Mouse (Mus musculus): ENCODE data around the gene Has3. TPM values are rescaled to one million over a fixed set of nuclear protein-coding genes. Genes with fewer than 3 reads are reported as not detected.
"Not testable (repeated sequence)": the region's sequence is repeated elsewhere in the genome, so short reads cannot be mapped to it uniquely, and the experiment has no call there.

Has3 gene
- total RNA-seq, 2 experiments from 2014 or later = 0.59 to 0.69 TPM

DNA sequence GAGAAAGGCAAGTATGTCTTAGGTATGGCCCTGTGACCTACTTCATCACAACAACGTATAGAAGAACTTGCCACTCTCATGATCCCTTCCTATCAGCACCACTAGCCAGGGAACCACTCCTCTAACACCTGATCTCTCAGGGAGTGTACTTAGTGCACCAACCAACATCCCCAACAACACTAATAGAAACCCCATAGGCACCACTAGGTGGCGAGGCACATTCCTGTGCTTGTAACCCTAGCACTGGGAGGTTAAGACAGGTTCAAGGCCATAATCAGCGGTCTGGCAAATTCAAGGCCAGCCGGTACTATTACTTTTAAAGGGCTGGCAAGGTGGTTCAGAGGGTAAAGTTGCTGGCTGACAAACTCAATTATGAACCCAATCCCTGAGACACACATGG lies 57.2 kb downstream of the Has3 start:
- DNase-seq = no peak
- intact Hi-C loops (cut with DNase I) = loop anchor here (5.0 kb wide), 1 partner anchor 75 kb away; no protein-coding TSS in a partner anchor

GRCm38 (mm10) chr8:106928182-106928581 lies 58.1 kb downstream of the Has3 start:
- intact Hi-C loops (cut with DNase I) = loop anchor here (5.0 kb wide), 1 partner anchor 74 kb away; no protein-coding TSS in a partner anchor
- DNase-seq = not testable (repeated sequence)

GRCm38 (mm10) chr8:106929155-106929913 lies 59.3 kb downstream of the Has3 start:
- DNase-seq = peak in 1 of 2 experiments; percentile 37
- intact Hi-C loops (cut with DNase I) = loop anchor here (5.0 kb wide), 1 partner anchor 73 kb away; no protein-coding TSS in a partner anchor

- intact Hi-C loops (cut with DNase I) = loop anchor here (5.0 kb wide), 1 partner anchor 72 kb away; no protein-coding TSS in a partner anchor
- no peak for DNase-seq
Measured at GRCm38 (mm10) chr8:106929921-106930320, 59.9 kb downstream of the Has3 start.

- intact Hi-C loops (cut with DNase I) = no loop called here
- DNase-seq = no peak
Measured at GRCm38 (mm10) chr8:106932376-106933065, 62.5 kb downstream of the Has3 start.

DNA sequence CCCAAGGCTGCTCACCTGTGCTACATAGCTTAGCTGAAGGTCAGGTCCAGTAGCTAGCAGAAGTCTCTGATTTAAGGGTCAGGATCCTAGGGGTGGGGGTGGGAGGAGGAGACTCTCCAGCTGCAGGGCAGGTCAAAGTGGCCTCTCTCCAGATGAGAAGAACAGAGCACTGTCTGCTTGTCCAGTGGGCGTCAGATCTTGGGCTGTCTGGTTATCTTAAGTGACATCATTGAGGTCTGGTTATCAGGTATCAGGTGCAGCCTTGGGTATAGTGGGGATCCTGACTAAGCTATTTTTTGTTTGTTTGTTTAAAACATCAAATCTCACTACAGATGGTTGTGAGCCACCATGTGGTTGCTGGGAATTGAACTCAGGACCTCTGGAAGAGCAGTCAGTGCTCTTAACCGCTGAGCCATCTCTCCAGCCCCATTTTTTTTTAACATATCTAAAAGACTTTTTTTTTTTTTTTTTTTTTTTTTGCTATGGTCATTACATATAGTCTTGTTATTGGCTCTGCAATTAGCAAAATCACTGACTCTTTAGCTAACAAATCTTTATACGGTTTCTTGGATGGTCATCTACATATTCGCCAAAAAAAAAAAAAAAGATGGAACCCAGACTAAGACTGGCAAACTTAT lies 63.6 kb downstream of the Has3 start:
- DNase-seq = no peak
- intact Hi-C loops (cut with DNase I) = no loop called here

Other genes with a start within 250 kb of the Has3 start
- gene Tango6, start 187.2 kb upstream of the Has3 start, total RNA-seq (2021) = 10 to 100 TPM; 10.2 to 11.5 TPM
- 10 to 100 TPM; 18.0 to 21.0 TPM for gene Utp4, start 23.4 kb downstream of the Has3 start, total RNA-seq (2021)
- 1 to 10 TPM; 5.0 to 5.6 TPM for gene Sntb2, start 65.5 kb downstream of the Has3 start, total RNA-seq (2021)
- 10 to 100 TPM; 61.1 to 64.6 TPM for gene Vps4a, start 161.0 kb downstream of the Has3 start, total RNA-seq (2021)
- 10 to 100 TPM; 38.3 to 41.6 TPM for gene Pdf, start 178.4 kb downstream of the Has3 start, total RNA-seq (2021)
- gene Cog8, start 186.4 kb downstream of the Has3 start, total RNA-seq (2021) = 10 to 100 TPM; 15.0 to 16.1 TPM
- gene Nip7, start 186.6 kb downstream of the Has3 start, total RNA-seq (2021) = 10 to 100 TPM; 13.7 to 21.5 TPM
- gene Tmed6, start 195.4 kb downstream of the Has3 start, total RNA-seq (2021) = not detected
- gene Terf2, start 226.3 kb downstream of the Has3 start, total RNA-seq (2021) = 10 to 100 TPM in 1 of 2 experiments, 1 to 10 TPM in 1; 8.6 to 11.4 TPM

Measured in gastrocnemius, postnatal 36 days (tissue).